Mouse (Mus musculus) CD4-positive, CD25-positive, alpha-beta regulatory T cell, adult 2 months (primary cell): ENCODE results near the gene Insig1.
A peak's percentile ranks its signal among the peaks of the same experiment; 100 is the strongest.

Experiments
- DNase-seq: peaks from one replicate; pipeline ENCODE4 v3.0.0-alpha.2; 2012; ENCODE audit warnings: low read depth, low spot score

The Insig1 gene

DNA sequence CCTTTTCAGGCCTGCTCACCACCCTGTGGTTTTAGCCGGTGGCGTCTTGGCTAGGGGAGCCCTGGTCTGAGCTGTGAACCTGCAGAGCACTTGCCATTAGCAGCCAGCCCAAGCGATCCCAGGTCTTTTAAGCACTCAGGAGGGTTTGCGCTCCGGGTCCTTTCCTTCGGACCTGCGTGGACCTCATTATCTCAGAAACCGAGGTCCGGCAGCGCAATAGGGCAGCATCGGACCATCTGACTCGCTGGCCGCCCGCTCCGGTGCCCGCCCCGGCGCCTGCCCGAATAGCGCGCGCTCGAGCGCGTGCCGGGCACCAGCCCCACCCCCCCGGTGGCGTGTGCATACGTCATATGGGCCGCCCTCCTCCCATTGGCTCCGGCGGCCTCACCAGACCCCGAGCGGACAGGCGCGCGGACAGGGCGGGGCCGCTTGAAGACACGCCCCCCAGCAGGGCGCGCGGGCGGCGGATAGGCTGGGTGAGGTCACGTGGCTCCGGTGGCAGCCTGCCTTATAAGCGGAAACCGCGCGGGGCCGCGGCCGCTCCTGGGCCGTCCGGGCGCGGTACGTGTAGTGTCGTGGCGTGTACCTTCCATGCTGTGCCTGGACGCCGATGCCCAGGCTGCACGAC is at the start of gene Insig1:
Gene Insig1 (plus strand): TSS at position 536 of the 628 bp plus-strand sequence.
- peak; percentile 98 for DNase-seq

DNA sequence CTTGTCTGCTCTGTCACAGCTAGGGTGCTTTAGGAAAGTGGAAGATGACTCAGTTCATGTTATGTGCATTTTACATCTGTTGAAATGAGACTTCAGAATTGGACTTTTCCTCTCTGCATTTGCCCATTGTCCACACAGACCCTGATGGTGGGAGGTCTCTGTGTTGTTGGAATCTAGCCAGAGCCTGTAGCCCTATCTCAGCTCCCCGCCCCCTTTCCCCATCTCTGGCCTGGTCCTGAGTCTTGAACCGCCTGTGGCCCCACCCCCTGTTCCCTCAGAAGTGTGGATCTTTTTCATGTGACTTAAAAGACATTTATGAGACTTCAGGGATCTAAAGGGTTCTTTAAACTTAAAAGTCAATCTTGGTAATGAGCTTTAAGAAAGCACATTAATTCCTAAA is 47.7 kb upstream of the Insig1 start:
- no peak for DNase-seq

DNA sequence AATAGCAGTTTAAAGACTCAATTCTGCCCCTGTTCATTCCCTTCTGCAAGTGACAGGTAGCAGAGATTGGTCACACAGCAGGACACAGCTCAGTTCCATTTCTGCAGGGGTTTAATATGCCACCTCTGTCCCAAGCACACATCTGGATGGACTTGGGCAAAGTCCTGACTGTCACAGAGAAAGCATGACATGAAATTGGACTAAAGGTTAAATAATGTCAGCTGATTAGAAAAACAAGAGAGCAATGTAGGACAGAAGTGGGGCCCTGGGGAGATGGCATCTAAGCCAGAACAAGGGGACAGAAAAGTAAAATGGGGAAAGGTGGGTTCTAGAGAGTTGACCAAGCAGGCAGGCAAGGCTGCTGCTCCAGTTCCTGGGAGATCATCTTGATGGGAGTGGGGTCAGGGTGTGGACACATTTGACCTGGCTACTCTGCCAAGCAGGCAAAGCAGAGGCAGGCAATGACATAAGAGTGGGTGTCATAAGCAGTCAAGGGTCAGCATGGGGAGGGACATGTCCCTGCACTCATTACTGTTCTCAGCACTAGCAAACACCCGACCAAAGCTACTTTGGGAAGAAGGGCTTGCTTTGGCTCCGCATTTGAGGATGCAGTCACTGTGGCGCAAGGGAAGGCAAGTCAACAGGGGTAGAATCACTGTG is 39.5 kb upstream of the Insig1 start:
- no peak for DNase-seq

DNA sequence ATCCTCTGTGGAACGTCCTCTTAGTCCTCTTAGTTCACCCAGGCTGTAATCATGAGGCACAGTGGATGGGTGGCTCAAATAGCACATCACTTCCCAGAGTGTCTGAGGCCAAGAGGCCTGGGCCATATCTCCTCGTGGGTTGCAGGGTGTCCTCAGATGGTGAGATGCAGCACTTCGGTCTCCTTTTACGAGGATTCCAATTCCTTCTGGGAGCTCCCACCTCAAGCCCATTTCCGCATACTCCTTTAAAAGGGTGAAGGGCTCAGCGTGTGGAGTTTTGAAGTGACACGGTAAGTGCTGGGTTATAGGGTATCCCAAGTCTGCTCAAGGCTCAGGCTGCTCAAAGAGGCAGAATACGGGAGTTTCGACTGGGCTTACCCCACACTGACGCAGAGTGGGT is 38.3 kb upstream of the Insig1 start:
- DNase-seq, result no peak

DNA sequence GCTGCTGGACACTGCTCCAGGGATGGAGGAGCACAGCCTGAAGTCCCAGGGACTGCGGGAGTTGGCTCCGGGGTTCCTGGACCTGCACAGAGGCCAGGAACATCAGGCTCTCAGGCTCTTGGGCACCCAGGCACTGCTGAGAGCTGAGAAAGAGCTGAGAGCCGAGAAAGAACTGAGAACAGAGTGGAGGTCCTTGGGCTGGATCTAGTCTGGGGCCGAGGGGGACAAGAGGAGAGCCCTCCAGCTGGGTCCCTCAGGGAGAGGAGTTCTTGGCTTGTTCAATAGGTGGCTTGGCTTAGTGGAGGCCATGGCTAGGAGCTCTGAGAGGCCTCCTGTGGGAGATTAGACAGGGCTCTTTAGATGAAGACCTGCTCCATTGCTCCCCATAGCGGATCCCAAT is 37.9 kb upstream of the Insig1 start:
- no peak for DNase-seq

DNA sequence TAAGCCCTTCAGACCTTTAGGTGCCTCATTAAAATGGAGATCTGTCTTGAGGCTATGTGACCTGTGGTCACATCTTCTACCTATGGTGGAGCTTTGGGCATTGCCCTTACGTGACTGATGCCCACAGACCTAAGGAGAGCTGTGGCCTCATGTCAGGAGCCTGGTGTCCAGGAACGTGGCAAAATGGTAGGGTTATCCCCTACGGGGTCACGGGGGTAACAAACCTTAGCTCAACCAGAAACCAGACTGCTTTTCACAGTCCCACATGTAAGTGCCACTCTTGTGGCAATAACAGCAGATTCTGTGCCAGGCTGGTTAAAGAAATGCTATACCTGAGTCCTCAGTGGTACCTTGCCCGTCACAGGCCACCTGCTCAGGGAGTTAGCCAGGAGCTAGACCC is 37.3 kb upstream of the Insig1 start:
- no peak for DNase-seq

DNA sequence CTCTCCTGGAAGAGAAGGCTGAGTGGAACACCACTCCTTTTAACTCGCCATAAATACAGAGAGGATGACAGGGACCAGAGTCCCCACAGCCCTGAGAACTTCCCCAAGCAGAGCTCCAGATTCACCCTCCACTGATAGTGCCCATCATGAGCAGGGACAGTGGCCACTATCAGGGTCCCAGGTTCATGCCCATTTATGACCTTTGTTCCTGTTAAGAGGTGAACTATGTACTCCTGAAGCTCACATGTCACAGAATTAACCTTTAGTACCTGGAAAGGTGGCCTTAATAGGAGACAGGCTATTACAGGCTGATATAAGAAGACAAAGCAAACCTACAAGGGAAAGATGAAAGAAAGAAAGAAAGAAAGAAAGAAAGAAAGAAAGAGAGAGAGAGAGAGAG is 35.2 kb upstream of the Insig1 start:
- DNase-seq, result no peak

DNA sequence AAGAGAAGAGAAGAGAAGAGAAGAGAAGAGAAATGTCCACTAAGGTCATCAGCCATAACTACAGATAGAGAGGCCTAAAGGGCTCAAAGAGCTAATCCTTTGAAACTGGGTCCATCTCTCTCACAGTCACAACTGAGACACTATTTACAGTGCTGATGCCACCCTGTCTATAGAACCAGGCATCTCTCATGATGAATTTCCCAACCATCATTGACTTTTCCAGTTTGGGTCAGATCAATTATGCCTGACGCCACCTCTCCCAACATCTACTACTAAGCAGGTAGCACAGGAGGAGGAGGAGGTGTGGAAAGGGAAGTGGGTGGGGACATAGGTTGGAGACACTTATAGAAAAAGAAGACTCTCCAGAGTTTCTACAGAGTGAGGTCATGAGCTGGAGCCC is 34.6 kb upstream of the Insig1 start:
- DNase-seq, result no peak

DNA sequence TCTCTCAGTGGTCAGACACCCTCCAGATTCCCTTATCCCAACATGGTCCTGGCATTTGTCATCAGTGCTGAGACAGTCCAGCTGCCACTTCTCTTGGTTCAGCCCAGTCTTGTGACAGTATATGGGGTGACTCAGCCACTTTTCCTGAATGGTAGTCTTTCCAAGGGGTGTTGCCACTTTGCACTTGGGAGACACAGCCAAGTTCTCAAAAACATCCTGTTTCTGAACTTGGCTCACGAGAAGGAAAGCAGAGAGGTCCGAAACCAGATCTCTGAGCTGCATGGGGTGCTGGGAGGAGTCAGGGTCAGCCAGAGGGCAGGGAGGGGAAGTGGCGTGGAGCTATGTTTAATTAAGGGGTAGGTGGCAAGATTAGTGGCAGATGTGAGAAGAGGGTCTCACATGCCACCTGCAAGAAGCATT is 34.0 kb upstream of the Insig1 start:
- no peak for DNase-seq

DNA sequence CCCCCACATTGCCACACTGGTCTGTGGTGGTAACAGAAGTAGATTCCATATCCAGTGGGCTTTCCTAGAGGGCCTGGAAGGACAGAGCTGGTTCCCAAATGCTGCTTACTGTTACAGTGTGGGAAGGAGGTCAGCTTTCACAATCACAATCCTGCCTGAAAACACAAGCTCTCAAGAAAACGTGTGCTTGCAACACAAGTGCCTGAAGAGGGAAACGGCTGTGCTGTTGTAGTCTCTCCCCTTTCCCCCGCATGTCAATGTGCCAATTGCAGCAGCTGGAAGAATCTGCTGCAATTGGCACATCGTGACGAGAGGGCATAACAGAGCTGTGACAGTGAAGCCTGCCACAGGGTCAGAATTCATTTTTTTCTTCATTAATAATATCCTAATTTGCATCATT is 33.5 kb upstream of the Insig1 start:
- no peak for DNase-seq

DNA sequence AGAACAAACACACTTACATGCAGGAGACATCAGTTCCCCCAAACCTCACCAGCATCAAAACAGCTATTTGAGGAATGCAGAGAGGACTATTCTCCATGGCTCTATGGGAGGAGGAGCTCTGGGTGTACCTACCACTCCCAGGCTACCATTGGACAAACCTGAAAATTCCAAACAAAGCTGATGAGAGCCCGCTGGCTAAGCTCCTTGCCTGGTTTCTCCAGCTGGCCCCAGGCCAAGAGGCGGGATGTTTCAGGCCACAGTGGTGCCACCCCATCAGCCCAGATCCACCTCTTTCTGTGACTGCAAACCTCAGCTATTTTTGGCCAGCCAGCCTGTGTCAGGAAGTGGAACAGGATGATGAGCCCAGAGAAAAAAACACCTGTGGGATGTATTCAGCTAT is 33.0 kb upstream of the Insig1 start:
- DNase-seq, result no peak

DNA sequence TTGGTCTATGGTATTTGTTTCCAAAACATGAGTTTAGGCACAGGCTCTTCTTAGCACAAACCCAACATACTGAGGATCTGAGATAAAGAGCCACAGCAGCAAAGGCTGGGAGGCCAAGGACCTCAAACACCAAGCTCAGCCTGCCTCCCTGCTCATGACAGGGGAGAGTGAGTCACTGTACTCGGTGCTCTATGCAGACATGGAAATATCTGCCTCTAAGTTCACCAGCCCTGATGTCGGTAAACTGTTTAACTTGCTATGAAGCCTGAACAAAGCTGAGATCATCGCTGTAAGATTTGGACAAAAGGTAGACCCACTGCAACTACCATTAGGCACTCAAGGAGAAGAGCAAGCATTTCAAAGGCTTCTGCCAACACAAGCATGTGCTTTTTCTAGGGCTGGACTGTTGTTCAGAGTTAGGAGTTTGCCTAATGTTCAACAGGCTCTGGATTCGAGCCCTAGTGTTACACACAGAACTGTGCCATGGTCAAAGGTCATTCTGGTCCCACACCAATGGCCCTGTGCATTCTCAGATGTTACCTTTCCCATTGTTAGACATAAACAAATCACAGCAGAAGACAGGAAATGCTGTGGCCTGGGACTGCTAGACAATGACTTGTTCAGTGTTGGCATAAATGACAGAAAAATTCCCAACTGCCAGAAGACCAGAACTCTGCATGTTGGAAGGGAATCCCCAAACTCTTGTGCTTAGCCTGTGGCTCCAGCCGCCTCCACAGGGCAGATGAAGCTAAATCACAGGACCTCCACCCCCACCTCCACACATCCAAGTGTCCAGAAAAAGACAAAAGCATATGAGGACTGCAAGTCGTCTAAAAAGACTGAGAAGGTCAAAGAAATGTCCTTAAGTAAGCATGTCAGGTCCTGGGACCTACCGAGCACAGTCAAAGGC is 31.2 kb upstream of the Insig1 start:
- DNase-seq, result no peak

DNA sequence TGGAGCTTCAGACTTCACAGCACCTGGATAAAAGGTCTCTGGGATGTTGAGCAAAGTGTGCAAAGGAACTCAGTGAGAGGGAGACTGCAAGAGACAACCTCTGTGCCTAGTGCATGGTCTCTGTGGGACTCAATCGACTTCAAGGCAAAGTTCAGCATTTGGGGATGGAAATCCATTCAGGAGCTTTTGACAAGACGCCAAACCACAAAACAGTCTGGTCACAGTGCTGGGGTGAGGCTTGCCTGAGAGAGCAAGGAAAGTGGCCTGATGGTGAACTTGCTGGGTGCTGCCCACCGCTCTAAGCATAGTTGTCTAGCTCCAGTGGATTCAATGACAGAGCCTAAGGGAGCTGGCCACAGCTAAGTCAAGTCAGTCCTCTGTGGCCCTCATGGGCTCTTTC is 30.4 kb upstream of the Insig1 start:
- no peak for DNase-seq

DNA sequence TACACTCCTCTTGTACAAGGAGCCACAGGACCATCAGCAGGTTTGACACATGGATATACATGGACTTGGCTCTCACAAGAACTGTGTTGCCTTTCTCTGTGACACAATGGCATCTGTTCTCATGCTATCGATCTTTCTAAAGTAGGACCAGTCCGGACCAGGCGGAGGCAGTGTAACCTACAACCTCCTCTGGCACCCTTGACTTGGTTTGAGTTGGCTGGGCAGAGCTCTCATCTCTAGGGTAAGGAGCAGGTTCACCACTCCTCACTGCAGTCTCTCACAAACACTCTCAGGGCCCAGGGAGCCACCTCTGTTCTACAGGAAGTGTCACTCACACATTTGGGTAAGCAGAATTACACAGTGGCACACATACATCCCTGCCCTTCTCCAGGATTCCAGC is 29.1 kb upstream of the Insig1 start:
- no peak for DNase-seq

DNA sequence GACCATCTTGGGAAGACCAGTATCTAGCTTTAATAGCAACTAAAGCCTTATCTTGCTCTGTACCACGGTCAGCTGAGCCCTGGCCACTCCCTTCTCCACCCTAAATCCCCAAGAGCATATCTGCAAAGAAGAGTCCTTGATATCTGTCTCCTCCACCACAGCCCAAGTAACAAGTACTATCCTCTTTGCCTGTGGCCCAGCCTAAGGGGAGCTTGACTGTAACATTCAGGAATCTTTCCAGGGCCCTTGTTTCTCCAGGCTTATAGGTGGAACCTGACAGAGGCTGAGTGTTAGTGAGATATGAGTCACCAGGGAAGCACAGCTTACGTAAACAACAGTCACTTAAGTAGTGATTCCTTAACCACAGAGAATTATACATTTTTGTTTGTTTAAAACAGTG is 28.4 kb upstream of the Insig1 start:
- no peak for DNase-seq

DNA sequence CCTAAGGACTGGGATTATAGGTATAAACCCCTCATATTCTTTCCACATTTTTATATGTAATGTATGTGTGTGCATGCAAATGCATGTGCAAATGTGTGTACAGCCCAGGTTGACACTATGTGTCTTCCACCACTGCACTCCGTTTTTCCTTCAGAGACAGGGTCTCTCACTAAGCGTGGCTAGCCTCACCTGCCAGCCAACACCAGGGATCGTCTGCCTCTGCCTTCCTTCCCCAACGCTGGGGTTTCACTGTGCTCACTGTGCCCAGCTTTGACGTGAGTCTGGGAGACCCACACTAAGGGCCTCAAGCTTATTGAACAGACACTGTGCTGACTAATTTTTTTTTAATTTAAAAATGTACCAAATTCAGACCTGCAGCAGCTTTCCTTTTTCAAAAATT is 27.8 kb upstream of the Insig1 start:
- no peak for DNase-seq

DNA sequence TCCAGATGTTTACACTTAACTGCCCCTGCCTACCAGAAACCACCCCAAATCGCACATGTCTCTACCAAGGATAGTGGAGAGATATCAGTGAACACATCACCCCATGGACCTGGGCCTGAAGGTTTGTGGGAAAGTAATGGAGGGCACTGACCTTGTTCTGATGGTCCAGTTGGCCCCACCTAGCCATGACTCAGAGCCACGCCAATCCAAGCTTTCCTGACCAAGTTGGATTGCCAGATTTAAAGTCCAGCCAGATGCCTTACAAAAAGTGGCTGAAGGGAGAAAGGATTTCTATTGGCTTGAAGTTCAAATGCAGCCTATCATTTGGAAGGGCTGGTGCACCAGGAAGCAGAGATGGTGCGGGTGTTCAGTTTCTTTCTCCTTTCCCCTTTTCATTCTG is 24.2 kb upstream of the Insig1 start:
- no peak for DNase-seq

DNA sequence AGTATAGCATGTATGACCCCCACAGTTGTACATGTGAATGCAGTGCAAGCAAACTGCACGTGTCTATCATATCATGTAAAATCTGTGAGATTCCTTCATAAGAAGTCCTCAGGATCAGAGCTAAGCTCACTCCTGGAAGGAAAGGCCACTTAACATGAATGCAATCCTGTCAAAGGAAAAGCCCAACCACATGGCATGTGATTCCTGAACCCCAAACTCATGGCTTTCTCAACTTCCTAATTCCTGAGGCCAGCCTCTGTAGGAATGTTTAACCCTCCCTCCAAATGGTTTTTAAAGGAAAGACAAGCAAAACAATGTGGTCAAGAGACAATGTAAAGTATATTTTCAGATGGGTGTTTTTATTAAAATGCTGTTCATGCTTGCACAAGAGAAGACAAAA is 23.2 kb upstream of the Insig1 start:
- DNase-seq, result no peak

DNA sequence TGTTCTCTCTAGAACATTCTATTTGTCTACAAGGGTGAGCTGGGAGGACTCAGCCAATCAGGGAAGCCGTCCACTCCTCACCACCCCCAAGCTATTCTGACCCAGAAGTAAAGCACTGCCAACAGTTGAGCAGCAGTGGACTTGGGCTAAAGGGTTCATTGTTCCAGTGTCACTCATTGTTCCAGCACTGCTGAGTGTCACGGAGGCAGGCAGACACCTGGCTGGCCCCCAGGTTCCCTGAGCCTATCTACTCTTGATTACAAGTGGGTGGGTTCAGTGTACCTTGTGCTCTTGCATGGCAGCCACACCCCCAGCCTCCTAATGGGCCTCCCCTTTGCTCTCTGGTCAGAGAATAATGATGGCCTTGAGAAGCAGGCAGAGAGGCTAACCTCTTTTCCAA is 15.7 kb upstream of the Insig1 start:
- no peak for DNase-seq

DNA sequence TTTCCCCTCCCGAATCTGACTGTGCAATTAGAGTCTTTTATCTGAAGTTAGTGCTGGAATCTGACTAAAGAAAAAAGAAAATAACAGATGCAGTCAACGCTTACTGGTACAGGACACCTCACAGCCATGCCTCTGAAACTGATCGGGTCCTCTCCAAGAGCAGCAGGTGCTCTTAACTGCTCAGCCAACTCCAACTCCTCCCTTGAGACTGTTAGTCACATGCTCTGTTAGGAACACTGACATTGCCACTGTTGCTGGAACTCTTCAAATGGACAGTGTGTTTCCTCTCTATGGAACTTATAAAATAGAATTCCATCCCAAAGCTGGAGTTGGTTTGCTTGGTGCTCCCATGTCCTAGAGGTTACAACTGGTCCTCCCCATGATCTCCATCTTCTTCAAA is 14.3 kb upstream of the Insig1 start:
- DNase-seq, result no peak

DNA sequence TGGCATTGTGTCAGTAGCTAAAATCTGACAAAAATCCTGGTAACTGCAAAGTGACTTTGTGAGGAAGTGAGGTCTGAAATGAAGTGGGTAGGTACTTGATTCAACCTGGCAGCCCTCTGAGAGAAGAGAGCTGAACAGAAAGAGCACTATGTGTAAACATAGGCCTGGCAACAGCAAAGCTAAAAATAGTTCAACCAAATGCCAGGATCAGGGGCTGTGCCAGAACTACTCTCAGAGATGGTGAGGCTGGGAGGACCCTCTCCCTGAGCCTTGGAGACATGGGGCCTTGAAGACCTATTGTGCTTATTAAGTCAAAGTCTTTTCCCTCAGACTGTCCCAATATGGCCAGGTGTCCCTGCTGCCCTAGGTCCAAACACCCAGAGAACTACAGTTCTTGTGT is 10.7 kb upstream of the Insig1 start:
- DNase-seq, result no peak

DNA sequence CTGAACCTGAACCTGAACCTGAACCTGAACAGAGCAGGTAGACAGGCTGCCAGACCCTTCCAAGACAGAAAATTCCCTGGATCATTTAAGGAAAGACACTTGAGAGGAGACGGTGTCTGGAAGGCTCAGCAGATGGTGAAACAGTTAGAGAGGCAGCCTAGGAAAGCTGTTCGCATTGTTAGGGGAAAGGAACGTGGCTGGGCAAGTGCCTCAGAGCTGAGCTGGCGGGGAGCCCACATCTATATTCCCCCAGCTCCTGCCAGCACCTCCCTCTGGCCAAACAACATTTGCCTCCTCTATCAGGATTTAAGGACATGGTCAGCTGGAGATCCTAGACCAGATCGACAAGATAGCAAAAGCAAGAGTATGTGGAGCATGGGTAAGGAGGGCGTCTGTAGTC is 10.2 kb upstream of the Insig1 start:
- no peak for DNase-seq
